Mouse (Mus musculus): Measurements from ENCODE around the gene Atp5s.

Atp5s gene

DNA sequence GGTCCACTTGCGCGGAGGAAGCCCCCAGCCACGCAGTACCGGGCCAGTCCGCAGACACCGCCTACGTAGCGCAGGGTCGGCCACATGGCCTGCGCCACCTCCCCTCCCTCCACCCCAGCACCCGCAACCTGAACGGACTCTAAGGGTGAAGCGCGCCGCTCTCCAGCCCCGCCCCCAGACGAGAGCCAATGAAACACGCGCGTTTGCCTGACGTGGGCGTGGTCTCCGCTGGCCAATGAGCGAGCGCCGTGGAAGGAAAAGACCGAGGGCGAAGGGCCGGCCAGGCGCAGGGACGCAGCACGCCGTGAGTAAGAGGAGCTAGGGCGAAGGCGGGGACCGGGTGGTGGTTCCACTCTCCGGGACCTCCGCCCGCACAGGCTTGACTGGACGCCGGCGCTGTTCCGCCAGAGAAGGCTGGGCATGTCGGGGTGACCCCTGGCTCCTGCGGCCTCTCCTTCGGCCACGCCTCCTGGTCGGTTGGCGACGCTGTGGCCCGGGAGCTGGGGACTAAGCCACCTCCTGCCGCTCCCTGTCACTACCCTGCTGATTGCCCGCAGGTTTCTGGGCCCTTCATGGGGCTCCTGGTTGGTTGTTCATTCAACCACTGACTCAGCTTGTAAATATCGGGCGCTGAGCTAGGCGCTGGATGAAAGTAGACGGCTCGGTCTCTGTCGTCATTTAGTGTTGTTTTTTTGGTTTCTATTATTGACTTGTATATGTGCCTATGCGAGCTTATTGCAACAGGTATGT is at the start of gene Atp5s, which contains the start of gene L2hgdh:
Gene Atp5s (plus strand): TSS at position 240 of the 750 bp plus-strand sequence.
Gene L2hgdh (minus strand): TSS at position 163 of the 750 bp plus-strand sequence.
- peak; percentile 96 for DNase-seq

DNA sequence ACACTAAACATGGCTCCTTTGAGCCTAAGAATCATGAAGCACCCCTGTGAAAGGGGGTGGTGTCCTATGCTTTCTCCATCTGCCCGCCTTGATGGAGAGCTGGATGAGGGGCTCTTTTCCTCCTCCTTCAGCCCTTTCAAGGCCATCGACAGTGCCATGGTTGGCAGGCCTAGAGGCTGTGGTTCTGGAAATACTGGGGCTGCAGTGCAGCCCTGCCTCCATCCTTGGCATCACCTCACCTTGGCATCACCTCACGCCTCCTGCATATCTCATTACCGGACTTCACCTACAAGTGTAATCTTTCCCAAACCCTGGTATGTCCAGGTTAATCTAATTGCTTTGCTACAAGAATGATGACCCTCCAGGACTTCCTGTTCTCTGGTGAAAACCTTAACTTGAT is 48.6 kb upstream of the Atp5s start:
- peak; percentile 52 for DNase-seq

DNA sequence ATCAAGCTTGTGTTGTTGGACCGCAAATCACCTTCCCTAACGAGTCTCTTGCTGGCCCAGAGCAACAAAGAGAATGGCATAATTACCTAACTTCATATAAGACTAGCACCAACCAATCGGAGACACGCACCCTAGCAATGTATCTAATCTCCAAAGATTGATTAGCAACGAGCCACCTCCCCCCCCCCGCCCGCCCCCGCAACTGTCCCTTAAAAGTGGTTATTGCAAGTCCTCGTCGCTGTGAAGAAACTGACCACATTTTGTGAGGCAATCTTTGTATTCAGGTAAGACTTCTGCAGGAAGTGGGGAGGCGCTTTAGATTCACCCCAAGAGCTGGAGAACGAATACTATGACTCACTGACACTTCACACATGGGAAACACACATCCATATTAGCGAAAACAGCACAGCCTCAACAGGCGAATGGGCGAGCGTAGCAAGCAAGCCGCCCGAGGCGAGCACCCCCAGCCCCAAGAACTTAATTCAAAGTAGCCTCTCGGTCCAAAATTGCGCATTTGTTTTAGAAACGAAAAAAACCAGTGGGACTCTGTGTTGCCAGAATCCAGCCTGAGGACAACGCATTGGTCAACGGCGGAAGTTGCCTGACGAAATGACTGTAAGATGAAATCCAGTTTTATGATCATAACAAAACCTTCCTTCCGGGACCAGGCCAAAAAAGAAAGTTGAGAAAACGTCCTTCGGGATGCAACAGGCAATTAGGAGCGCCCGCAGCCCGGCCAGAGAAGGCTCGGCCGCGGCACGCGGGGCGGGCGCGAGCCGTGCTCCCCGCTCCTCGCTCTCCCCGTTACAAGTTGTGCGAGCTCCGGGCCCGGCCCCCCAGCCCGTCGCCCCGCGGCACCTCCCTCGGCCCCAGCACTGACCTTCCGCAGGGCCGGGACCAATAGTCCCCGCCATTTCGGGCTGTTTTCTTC is 43.9 kb upstream of the Atp5s start:
- DNase-seq: peak; percentile 52

DNA sequence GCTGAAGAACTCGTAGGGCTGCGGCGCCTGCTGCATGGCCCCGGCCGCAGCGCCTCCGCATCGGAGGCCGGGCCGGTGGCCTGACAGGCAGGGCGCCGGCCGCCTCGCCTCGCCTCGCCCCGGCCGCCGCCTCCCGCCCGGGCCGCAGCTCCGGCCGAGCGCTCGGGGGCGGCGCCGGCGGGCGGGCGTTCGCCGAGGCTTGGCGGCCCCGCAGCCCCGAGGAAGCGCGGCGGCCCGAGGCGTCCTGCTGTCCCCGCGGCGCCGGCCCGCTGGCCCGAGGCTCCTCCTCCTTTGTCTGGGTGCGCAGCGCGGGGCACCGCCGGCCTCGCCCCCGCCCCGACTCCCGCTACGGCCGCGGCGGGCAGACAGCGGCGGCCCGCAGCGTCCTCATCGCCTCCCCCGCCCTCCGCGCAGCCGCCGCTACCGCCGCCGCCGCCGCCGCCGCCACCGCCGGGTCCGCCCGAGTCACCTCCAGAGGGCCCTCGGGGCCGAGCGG is 43.1 kb upstream of the Atp5s start, which contains the start of gene Sos2:
Gene Sos2 (minus strand): TSS at position 287 of the 496 bp plus-strand sequence.
- peak; percentile 79 for DNase-seq

DNA sequence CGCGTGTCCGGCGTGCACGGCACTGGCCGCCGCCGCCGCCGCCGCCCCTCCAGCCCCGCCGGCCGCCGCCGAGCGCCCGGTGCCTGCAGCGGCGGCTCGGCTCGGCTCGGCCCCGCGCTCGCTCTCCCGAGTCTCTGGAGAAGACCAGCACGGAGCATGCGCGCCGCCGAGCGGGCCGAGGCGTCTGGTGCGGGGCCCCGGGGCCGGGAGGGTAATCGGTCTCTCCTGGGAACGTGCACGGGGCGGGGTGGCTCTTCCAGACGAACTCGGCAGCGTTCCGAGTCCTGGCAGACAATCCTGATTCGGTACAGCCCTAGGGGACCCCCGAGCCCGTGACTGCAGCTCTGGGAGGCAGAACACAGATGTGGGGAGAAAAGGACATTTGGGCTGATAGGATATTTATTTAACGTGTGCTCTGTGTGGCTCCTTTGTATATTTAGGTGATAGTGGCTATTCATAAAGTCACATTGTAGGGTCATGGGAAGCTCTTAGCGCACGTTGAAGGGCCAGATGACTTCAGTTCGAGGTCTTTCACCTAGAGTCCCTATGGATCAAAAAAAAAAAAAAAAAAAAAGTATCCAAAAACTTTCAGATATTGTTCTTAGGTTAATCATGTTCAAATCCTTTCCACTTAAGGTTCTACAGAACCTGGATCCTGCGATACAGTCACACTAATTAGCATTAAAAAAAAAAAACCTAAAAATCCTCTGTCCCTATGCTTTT is 42.5 kb upstream of the Atp5s start:
- DNase-seq: peak; percentile 89

DNA sequence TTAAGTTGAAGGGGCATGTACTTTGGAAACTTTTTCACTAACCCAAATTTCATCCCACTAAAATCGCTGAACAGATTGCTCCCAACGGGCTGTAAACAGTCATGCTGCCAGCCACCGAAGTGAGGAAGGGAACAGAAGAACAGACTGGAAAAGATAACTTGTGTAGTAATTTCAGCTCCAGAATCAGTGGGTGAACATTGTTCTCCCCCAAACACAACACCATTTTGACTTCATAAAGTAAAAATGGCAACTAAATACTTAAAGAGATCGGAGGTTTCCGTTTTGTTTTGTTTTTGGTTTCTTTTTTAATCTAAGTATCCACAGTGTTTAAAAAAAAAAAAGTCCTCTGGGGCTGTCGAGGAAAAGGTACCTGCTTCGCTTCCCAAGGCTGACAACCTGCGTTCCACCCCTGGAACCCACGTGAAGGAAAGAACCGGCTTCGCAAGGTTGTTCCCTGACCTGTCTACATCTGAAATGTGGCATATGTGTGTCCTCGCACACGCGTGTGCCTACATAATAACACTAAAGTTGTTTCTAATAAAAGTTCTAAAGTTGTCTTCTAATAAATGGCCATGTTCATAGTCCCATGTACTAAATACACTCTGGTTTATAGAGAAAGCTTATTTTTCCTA is 41.8 kb upstream of the Atp5s start:
- DNase-seq: no peak

DNA sequence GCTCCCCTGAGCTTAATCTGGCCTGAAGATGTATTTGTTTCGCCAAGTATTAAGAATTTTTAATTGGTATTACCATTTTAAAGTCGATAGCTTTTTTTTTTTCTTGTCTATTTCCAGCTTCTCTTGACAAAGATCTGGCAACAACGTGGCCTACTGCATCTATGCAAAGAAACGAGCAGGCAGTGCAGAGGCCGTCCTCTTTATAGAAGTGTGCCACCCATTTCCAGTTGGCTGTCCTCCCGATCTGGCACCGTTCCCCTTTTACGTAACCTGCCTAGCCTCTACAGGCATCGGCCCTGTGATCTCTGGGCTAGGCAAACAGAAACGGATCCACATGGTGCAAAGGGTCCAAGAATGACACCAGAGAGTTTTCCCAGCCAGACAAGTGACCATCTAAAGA is 41.2 kb upstream of the Atp5s start:
- DNase-seq: peak; percentile 92

DNA sequence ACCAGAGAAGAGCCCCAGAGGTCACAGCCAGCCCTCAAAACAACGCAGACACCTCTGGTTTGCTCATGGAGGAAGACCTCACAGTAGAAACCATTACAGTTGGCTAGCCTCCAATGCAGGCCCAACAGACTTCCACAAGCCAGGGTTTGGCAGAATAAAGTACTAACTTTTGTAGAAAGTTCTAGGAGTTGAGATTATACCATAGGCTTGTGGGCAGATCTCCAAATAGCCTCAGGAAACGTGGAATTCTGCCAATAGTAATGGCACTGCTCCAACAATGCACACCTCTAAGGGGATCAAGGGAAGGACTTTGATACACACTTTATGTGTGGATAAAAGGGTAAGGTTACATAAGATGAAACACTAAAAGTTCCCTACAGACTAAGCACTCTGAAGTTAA is 36.4 kb upstream of the Atp5s start:
- no peak for DNase-seq

DNA sequence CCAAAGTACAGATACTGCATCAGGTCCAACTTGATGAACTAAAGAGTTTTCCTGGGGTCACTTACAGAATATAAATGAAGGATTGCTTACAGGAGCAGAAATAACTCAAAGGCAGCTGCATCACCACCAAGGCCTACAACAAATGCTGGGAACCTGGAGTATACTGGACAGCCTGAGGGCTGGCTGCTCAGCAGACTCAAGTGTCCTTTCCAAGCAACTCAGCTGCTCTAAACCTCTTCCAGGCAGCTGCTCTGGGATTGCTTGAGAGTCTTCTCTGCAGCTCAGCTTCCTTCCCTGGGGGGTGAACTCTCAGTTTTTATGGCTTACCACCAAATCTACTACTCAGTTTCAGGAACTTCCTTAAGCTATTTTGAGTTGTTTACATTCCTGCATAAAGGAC is 35.7 kb upstream of the Atp5s start:
- no peak for DNase-seq

DNA sequence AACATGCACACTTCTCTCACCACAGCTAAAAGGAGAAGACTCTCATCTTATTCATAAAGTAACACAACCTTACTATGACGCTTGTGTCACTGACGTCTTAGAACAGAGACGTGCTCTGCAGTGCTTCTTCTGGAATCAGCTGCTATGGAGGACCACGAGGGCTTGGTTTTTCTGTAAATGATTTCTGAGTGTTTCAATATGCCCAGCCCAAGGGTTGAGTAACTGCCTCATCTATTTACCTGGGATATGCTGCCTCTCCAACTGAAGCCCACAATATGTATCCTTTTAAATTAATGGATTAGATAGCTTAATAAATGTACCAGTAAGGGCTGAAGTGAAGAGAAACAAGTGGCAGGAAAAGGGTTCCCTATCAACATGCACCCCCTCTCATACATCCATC is 34.0 kb upstream of the Atp5s start:
- no peak for DNase-seq

DNA sequence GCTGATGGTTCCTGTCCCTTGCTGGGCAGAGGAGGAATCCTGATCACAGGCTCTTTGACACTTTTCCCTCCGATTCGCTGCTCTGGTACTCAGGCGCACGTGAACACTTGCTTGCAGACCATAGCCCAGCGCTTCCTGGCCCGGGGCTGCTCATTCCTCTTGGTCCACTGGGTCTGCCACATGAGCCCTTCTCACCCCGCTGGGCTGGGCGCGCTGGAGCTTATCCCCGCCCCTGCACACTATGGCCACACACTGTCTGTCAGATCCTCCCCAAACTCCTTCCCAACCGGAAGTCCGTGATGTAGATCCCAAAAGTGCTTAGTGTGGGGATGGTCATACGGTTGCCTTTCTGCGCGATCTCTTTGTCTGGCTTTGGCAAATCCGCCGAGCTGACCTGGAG is 31.3 kb upstream of the Atp5s start:
- no peak for DNase-seq

DNA sequence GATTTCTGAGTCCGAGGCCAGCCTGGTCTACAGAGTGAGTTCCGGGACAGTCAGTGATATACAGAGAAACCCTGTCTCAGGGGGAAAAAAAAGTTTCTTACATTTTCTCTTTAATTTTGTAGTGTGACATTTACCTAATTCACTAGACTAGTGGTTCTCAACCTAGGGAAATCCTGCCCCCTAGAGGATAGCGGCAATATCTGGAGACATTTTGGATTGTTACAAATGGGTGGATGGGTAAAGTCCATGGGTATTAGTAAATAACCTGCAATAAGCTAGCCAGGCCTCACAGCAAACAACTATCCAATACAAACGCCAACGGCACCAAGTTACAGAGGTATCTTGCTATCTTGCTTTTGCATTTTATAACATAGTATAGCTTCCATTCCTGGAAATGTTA is 28.0 kb upstream of the Atp5s start:
- DNase-seq: no peak

DNA sequence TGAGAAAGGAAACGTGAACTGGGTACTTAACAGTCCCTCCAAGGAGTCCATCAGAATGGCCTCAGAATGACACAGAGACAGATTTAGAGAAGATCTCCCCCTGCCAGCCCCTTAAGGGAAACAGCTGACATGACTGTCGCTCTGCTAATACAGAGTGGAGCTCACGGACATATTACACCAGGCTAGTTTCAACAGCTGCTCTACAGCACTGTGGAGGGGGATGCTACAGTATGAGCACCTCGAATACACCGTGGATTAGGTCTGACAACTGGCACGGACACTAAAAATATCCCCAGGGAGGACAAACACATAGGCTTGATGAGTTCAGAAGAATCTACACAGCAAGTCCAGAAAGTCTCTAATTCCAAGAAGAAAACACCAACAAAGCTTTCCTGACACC is 26.4 kb upstream of the Atp5s start:
- no peak for DNase-seq

DNA sequence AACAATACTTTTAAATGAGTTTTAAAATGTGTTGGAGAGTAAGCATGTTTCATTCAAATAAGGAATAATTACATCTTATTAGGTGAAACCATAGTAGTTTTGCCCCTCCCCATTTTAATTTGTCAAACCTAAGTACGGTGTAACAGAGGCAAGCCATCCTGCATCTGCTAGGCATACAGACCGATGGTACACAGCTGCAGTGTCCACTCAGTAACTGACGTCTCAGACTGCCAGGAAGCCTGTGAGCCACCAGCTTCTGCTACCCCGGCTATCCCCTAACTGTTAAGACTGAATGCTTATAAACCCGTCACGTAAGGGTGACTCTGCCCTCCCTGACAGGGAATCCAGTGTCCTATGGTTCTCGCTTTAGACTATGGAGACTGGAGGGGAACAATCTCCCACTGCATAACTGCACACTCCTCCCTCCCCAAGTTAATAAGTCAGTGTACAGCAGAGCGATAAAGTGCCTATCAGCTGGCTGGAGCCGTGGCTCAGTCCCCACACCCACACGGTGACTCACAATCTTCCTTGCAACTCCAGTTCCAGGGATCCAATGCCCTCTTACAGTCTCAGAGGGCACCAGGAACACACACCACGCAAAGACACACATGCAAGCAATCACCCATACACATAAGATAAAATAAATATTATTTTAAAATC is 19.8 kb upstream of the Atp5s start:
- DNase-seq: no peak

DNA sequence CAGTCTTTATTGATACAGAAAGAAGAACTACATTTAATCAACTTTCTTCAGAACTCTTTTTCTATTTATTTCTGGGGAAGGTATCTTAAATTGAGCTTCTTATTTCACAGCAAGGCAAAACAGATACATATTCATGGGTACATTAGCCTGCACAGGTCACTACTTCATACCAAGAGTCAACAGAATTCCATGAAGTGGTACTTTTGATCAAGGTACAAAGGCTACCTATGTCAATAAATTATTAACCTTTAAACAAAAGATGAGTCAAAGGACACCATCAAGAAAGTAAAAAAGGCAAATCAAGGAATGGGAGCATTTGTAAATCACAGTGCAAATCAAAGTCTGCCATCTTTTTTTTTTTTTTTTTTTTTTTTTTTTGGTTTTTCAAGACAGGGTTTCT is 11.1 kb upstream of the Atp5s start:
- DNase-seq: no peak

DNA sequence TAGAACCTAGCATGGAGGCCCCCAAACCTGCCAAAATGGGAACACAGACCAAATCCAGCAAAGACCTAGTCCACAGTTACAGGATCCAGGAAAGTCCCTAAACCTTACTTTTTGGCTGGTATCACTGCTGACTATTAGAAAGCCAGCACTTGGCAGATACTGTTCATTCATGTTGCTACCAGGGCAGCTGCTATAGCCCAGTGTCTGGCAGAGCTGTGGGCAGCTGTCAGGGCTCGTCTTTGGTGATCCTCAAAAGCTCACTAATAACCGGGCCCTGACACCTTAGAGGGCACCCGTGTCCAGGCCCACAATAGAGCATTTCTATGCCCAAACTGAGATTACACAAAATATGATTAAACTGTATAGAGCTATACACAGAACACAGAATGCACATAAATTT is 1.9 kb upstream of the Atp5s start:
- no peak for DNase-seq

DNA sequence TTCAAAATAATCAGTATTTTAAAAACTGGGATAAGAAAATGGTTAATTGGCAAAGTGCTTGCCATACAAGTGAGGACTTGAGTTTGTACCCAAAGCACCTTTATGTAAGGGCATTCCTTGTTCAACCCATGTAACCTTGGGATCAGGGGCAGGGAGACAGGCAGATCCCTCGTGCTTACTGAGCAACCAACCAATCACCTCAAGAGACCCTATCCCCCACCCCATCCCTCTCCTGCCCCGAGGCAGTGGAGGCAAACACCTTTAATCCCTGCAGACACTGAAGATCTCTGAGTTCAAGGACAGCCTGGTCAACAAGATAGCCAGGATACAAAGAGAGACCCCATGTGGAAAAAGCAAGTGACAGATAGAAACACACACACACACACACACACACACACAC is 1.4 kb upstream of the Atp5s start:
- peak; percentile 23 for DNase-seq

DNA sequence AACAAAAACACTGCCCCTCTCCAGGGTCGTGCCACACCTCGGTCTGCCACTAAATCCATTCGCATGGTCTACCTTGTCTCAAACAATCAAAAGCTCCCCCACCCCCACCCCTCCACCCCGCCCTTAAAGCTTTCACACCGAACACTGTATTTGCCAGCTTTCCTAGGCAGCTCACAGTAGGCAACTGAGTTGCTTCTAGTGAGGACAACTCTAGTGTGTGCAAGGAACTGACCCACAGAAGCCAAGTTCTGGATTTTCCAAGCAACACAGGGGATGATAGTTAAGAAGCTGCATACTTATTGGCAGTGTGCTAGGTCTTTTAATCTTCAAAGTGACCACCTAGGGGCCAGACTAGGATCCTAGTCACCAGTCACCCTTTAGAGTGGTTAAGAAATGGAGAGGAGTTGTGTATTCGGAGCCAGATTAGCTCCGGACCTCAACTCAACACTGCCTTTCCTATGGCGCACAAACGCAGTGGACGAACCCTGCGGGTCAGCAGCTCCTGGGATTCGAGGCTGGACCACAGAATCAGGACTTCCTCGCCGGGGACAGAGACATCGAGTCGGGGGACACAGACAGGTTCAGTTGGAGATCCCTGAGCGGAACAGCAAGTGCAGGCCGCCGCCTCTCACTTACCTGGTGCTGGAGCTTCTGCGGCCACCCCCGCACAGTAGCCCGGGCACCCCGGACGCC is 586 bp upstream of the Atp5s start:
- no peak for DNase-seq

DNA sequence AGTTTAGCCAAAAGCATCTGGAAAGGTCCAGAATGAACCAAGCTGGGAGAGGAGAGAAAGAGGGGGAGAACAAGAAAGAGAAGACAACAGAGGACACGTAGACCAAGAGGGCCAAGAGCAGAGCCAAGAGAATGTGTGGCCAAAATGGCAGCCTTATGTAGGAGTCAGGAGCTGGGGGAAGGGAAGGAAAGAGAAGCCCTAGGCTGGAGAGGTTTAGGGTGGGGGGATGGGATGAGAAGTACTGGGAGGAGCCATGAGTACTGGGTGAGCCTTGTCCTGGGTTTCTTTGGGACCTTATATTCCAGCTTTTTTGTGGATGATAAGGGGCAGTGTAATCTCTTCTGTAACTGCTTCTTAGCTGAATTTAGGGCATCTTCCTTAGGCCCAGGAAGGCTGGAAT is 4.5 kb downstream of the Atp5s start:
- DNase-seq: no peak

DNA sequence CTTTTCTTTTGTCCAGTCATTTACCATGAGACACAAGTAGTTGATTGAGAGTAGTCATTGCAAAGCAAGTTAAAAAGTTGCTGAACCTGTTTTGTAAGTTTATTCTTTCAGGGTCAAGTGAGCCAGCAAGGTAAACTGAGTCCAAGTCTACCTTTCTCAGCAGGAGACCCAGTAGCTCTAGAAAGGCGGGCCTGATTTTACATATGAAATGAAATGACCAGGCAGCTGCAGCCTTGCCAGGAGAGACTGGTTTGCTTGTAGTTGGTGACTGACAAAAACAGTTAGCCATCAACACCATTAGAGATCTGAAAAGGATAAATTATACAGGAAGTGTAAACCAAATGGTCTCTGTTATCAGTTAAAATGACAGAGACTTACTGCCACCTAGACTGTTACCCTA is 5.6 kb downstream of the Atp5s start:
- DNase-seq: no peak

DNA sequence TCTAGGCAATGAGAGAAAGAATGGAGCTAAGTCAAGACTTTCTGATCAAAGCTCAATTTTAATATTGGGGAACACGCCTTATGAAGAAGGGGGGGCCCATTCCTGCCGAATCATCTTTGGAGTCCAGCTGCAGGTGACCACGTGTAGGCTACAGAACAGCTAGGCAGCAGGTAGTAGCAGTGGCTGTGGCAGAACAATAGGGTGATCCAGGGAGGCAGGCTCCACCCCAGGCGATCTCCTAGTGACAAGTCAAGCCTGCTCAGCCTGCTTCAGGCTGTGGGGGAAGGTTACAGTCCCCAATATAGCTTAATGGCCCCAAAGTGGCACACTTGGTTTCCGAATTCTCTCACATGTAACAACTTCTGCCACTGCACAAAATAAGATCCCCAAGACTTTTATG is 7.5 kb downstream of the Atp5s start:
- DNase-seq: no peak

Measured in cerebellum, adult 9-11 months (tissue).